11 mouse cellular contexts compared by ENCODE assay signal in genomic region chr6:86031527-86031926, GRCm38 (mm10). TPM values are rescaled to one million over a fixed set of nuclear protein-coding genes. Genes with fewer than 3 reads are reported as not detected.
DNase-seq lines count a peak whose midpoint lies in the region; ATAC-seq lines count a peak whose summit lies in the region.
"Had no signal": no experiment of that assay in that cellular context is flagged by ENCODE, and none has a peak within 500 bp of the region (broad histone marks: within the 10 kb centered on the region; RNA-seq: fewer than 3 reads in every experiment).

No protein-coding gene starts in this region.

- H3K36me3 ChIP-seq in forebrain, embryonic 14.5 days (ENCODE audit: control insufficient read depth, insufficient read depth, low read length): no peaks in the 10 kb centered on the region
- H3K36me3 ChIP-seq in midbrain, embryonic 15.5 days (replicated peaks): no peaks in the 10 kb centered on the region
- no peaks in the 10 kb centered on the region for H3K36me3 ChIP-seq in embryonic facial prominence, embryonic 10.5 days (replicated peaks)
- H3K36me3 ChIP-seq: limb, embryonic 10.5 days; lung, embryonic 15.5 days had no signal

- H3K9me3 ChIP-seq in forebrain, embryonic 14.5 days (replicated peaks; ENCODE audit: control insufficient read depth, low read length): no peaks in the 10 kb centered on the region
- no peaks in the 10 kb centered on the region for H3K9me3 ChIP-seq in midbrain, embryonic 15.5 days
- H3K9me3 ChIP-seq in embryonic facial prominence, embryonic 10.5 days: no peaks in the 10 kb centered on the region
- H3K9me3 ChIP-seq: limb, embryonic 10.5 days; lung, embryonic 15.5 days had no signal

- DNase-seq in kidney, postnatal 10 days: peak; percentile 17
- DNase-seq in kidney, postnatal 4 days: no peak
- DNase-seq in NIH3T3 (ENCODE audit: low read depth): peak; percentile 32
- DNase-seq in forebrain, embryonic 14.5 days (ENCODE audit: low spot score): no peak
- DNase-seq in spleen, postnatal 10 days (ENCODE audit: low spot score in 2 of 2): no peak
- DNase-seq in embryonic facial prominence, embryonic 10.5 days (ENCODE audit: low spot score): no peak
- no peak for DNase-seq in lung, postnatal 36 days

- H3K27me3 ChIP-seq in forebrain, embryonic 14.5 days (replicated peaks; ENCODE audit: control insufficient read depth, insufficient read depth, low read length): no peaks in the 10 kb centered on the region
- H3K27me3 ChIP-seq in midbrain, embryonic 15.5 days (replicated peaks): no peaks in the 10 kb centered on the region
- H3K27me3 ChIP-seq in embryonic facial prominence, embryonic 10.5 days (replicated peaks; ENCODE audit: low read depth, poor library complexity, severe bottlenecking): peaks cover 50% of the 10 kb centered on the region

- peak overlapping the region; percentile 82 for H3K4me2 ChIP-seq in forebrain, embryonic 14.5 days (ENCODE audit: low read length)
- peak overlapping the region; percentile 71 for H3K4me2 ChIP-seq in midbrain, embryonic 15.5 days
- H3K4me2 ChIP-seq: lung, embryonic 15.5 days had no signal

- peaks cover 21% of the 10 kb centered on the region for H3K4me1 ChIP-seq in forebrain, embryonic 14.5 days (ENCODE audit: control insufficient read depth, insufficient read depth, low read length)
- peaks cover 58% of the 10 kb centered on the region for H3K4me1 ChIP-seq in midbrain, embryonic 15.5 days
- peaks cover 16% of the 10 kb centered on the region for H3K4me1 ChIP-seq in embryonic facial prominence, embryonic 10.5 days

- peak overlapping the region; percentile 14 for H3K4me3 ChIP-seq in forebrain, embryonic 14.5 days (ENCODE audit: low read depth, low read length)
- peak overlapping the region; percentile 84 for H3K4me3 ChIP-seq in midbrain, embryonic 15.5 days
- H3K4me3 ChIP-seq in embryonic facial prominence, embryonic 10.5 days: no peak overlapping the region
- H3K4me3 ChIP-seq: limb, embryonic 10.5 days; lung, embryonic 15.5 days had no signal

- H3K27ac ChIP-seq in forebrain, embryonic 14.5 days (ENCODE audit: low read depth, low read length): 0 out of 2 replicates have a peak overlapping the region, but pooled peaks have one; percentile 7
- no peak overlapping the region for H3K27ac ChIP-seq in midbrain, embryonic 15.5 days
- H3K27ac ChIP-seq in embryonic facial prominence, embryonic 10.5 days (replicated peaks): no peak overlapping the region
- H3K27ac ChIP-seq: limb, embryonic 10.5 days; lung, embryonic 15.5 days had no signal

- WGBS in forebrain, embryonic 14.5 days: 87% methylated on average over 2 of the region's 2 CpGs
- 60% methylated on average over 2 of the region's 2 CpGs for WGBS in midbrain, embryonic 15.5 days
- WGBS in embryonic facial prominence, embryonic 10.5 days: 93% methylated on average over 2 of the region's 2 CpGs

- ATAC-seq in forebrain, embryonic 14.5 days: no peak
- no peak for ATAC-seq in midbrain, embryonic 15.5 days (replicated peaks)

- H3K9ac ChIP-seq in forebrain, embryonic 14.5 days (ENCODE audit: low read length): peak overlapping the region; percentile 35
- H3K9ac ChIP-seq in midbrain, embryonic 15.5 days: peak overlapping the region; percentile 34
- H3K9ac ChIP-seq: lung, embryonic 15.5 days had no signal

RNA-seq across cellular contexts. Expression of gene Add2, which starts 3.0 kb away (rescaled TPM):
- polyA plus RNA-seq in forebrain, embryonic 14.5 days (2014; fragmentation: Nextera tagmentation; extraction: Ambion mirVana): 108 and 134 TPM in 2 replicates
- 206 and 209 TPM in 2 replicates for polyA plus RNA-seq in midbrain, embryonic 15.5 days (2015; fragmentation: Nextera tagmentation; extraction: Ambion mirVana)
- polyA plus RNA-seq in embryonic facial prominence, embryonic 10.5 days (2016; fragmentation: Nextera tagmentation; extraction: Ambion mirVana): 23.4 and 26.6 TPM in 2 replicates

RNA-seq across cellular contexts. Expression of gene Figla, which starts 15.6 kb away (rescaled TPM):
- polyA plus RNA-seq in forebrain, embryonic 14.5 days (2014; fragmentation: Nextera tagmentation; extraction: Ambion mirVana): not detected in 2 replicates
- polyA plus RNA-seq in midbrain, embryonic 15.5 days (2015; fragmentation: Nextera tagmentation; extraction: Ambion mirVana): not detected in 2 replicates
- polyA plus RNA-seq in embryonic facial prominence, embryonic 10.5 days (2016; fragmentation: Nextera tagmentation; extraction: Ambion mirVana): not detected in 2 replicates
- polyA plus RNA-seq: gonadal fat pad, adult 2 months; limb, embryonic 10.5 days; lung, embryonic 15.5 days had no signal

Comparison
In these comparisons a context has a peak if more than half of its experiments do, and no peak if none do; other contexts are left out.
1. DNase-seq: peak in kidney, postnatal 10 days (single experiment) and NIH3T3 (single experiment); none in kidney, postnatal 4 days (0 of 2), forebrain, embryonic 14.5 days (single experiment), spleen, postnatal 10 days (0 of 2), embryonic facial prominence, embryonic 10.5 days (single experiment) and lung, postnatal 36 days (single experiment).